Mouse (Mus musculus): Measurements from ENCODE around the gene Csf2rb2.
"Not testable (repeated sequence)": the region's sequence is repeated elsewhere in the genome, so short reads cannot be mapped to it uniquely, and the experiment has no call there.

The Csf2rb2 gene

GRCm38 (mm10) chr15:78305341-78305933 lies at the start of gene Csf2rb2:
Gene Csf2rb2, minus strand, starts transcription at chr15:78305721.
- no peak for DNase-seq

GRCm38 (mm10) chr15:78354958-78355357 lies 49.4 kb upstream of the Csf2rb2 start:
- DNase-seq, result peak in 1 of 2 experiments; percentile 31

DNA sequence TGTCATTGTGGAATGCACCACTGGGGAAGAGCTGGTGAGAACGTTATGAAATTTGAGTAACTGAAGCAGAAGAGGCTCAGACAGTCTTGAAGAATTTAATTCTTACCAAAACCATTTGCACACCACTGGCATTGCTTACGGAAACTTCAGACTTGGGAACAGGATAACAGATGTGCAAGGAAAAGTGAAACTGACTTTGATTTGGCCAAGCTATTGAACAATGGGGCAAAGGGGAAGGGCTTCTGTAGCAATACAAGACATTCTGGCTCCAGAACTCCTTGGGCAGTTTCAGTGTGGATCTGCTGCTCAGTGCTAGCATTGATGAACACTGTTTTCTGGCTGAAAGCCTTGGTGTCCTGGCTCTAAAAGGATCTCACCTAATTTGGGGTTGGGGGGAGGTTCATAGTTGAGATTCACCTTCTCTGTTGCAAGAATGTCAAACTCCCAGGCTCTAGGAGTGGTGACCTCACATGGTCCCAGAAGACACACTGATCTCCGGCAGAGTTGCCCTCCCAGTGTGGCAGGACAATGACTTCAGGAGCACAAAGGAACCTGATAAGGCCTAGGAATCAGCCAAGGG lies 46.2 kb upstream of the Csf2rb2 start:
- no peak for DNase-seq

GRCm38 (mm10) chr15:78344567-78344966 lies 39.0 kb upstream of the Csf2rb2 start:
- DNase-seq, result no peak

DNA sequence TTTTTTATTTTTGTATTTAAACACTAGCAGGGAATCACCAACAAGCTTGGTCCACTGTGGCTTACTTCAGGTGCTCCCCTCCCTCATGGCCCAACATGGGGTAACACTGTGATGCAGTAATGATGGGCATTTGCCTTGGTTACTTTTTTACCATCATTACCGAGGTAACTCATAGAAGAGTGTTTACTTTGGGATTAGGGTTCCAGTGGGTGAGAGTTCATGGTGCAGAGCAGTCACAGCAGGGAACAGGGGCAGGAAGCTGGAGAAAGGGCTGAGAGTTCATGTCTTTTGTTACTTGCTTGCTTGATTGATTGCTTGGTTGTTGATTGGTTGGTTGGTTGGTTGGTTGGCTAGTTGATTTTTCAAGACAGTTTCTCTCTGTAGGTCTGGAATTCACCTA lies 38.2 kb upstream of the Csf2rb2 start:
- DNase-seq, result no peak

DNA sequence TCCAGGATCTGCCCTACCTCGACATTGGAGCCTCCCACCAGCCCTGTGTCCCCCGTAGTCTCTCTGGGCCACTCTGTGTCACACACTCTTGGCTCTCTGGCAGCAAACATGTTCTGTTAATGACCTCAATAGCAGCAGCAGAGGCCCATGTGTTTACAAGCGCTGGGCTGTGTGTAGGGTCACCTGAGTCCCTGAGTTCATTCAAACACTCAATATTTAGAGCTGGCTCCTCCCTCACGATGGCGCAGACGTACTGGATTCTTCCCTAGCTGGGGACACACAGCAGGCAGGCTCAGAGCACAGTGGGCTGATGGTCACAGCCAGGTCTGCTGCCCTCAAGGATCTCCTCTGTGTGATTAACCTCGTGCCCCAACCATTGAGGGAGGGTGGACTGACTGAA lies 35.4 kb upstream of the Csf2rb2 start:
- DNase-seq, result not testable (repeated sequence)

GRCm38 (mm10) chr15:78339627-78340423 lies 34.3 kb upstream of the Csf2rb2 start:
- DNase-seq, result peak; percentile 32 to 51

GRCm38 (mm10) chr15:78334380-78334779 lies 28.9 kb upstream of the Csf2rb2 start:
- no peak for DNase-seq

- DNase-seq, result no peak
These were observed 27.5 kb upstream of the Csf2rb2 start for GRCm38 (mm10) chr15:78332981-78333380.

DNA sequence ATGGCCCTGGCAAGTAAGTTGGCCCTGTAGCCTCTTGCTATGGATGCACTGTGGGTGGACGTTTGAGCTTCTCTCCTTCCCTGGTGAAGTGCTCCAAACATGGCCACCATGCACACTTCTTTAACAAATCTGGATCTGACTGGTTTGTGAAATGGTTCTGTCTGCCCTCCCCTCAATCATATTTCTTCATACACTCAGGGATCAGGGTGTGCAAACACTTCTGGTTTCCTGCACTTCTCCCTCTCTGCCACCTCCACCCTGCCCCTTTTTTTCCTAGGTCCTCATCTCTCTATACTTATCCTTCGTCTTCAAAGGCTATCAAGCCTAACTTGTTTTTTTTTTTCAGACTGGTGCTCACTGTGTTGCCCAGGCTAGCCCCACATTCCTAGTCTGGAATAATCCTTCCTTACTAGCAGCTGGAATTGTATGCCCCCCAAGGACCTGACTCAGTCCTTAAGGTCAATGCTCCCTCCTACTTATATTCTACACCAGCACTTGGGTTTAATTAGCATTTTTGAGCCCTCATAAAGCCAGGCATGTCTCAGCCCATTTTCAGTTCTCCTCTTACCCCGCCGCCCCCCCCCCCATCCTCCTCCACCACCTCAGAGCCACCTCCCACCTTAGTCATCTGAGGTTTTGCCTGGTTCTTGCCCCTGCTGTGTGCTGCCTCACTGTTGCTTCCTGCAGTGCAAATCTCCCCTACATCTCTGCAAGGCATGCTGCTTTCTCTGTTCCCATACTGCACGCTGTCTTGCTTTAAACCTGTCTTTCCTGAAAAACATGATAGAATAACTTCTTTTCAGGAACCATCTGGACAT lies 26.2 kb upstream of the Csf2rb2 start:
- no peak for DNase-seq

DNA sequence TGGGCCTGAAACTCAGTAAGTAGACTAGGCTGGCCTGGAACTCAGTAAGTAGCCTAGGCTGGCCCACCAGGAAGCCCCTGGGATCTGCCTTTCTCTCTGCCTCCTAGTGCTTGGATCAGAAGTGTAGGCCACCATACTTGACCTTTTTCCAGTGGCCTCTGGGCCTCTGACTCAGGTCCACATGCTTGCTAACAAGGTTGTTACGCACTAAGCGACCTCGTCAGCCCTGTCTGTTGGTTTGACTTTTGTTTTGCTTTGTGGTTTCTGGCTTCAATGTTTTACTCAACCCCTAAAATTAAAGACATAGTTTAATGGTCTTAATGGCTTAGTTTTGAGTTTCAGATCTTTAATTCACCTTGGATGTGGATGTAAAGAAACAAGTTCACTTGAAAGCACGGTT lies 25.2 kb upstream of the Csf2rb2 start:
- no peak for DNase-seq

- not testable (repeated sequence) for DNase-seq
These were observed 24.5 kb upstream of the Csf2rb2 start for GRCm38 (mm10) chr15:78329972-78330371.

DNA sequence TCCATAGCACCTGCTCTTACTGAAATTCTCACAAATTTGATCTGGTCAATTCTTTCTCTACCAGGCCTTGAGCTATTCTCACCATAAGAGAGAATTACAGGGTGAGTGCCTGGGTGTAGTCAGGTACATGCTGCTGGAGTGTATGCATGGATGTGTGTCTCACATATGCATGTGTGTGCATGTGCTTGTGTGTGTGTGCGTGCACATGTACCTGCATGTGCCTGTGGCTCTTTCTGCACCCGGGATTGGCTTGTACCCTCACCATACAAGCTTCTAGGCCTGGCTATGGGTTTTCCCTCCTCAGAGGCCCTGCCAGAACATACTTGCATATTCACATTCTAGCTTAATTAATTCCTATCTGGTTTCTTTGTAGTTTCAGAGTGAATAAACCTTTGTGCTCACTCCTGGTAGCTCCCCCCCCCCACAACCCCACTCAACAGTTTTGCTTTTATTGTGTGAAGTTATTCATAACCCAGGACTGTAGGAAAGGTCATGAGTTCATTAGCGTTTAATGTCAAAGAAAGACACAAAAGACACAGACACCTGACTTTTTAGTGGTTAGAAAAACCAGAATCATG lies 23.1 kb upstream of the Csf2rb2 start:
- no peak for DNase-seq

- not testable (repeated sequence) for DNase-seq
These were observed 22.3 kb upstream of the Csf2rb2 start for GRCm38 (mm10) chr15:78327753-78328341.

- DNase-seq, result no peak
These were observed 21.2 kb upstream of the Csf2rb2 start for GRCm38 (mm10) chr15:78326747-78327146.

- peak in 1 of 2 experiments; percentile 35 for DNase-seq
These were observed 20.3 kb upstream of the Csf2rb2 start, which contains the start of gene Csf2rb for GRCm38 (mm10) chr15:78325671-78326339. Gene Csf2rb, plus strand, starts transcription at chr15:78325752.

- no peak for DNase-seq
These were observed 18.8 kb upstream of the Csf2rb2 start for GRCm38 (mm10) chr15:78324294-78324693.

DNA sequence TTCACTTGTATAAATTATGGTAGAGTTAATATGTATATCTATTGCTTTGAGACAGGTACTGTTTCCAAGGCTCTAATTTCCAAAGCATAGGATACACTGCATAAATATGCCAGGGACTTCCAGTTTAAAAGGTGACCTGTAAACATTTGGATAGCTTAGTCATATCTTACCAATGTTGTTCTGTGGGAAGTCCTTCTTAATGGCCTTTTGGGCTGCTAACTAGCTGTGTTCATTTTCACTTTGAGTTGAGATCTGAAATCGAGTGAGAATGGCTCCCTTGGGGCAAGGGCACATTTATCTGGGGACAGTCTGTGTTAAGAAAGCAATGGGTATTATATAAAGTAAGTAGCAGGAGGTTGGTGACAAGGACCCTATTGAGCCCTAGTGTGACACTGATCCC lies 17.8 kb upstream of the Csf2rb2 start:
- DNase-seq, result no peak

GRCm38 (mm10) chr15:78320825-78321496 lies 15.4 kb upstream of the Csf2rb2 start:
- peak; percentile 67 to 79 for DNase-seq

GRCm38 (mm10) chr15:78318338-78319171 lies 13.0 kb upstream of the Csf2rb2 start:
- DNase-seq, result not testable (repeated sequence)

All from spleen, adult 18-20 months (tissue).